Mouse (Mus musculus): ENCODE data around the gene Clic5. TPM values are rescaled to one million over a fixed set of nuclear protein-coding genes. Genes with fewer than 3 reads are reported as not detected.
A peak's percentile ranks its signal among the peaks of the same experiment; 100 is the strongest.

Gene Clic5
- 15.3 and 15.8 TPM in 2 replicates for polyA plus RNA-seq (2014; fragmentation: Nextera tagmentation; extraction: Ambion mirVana)

- Histone ChIP-seq H3K36me3 (ENCODE audit: control insufficient read depth, insufficient read depth, low read length) (no peaks in the 10 kb centered on the region), H3K27ac (replicated peaks in 1 of 2; ENCODE audit: control insufficient read depth in 1 of 2, insufficient read depth in 1 of 2, low read depth in 2 of 2, low read length in 2 of 2) (peak within 1 kb of the TSS; percentile 90 to 91), H3K27me3 (ENCODE audit: control insufficient read depth, insufficient read depth, low read length) (0 out of 2 replicates have a peak, but pooled peaks cover 3% of the 10 kb centered on the region), H3K9me3 (ENCODE audit: control insufficient read depth, low read length) (no peaks in the 10 kb centered on the region), H3K4me1 (ENCODE audit: control insufficient read depth in 2 of 2, insufficient read depth in 2 of 2, low read length in 2 of 2) (peaks cover 9 to 15% of the 10 kb centered on the region in 2 experiments), H3K9ac (ENCODE audit: low read length) (peak within 1 kb of the TSS; percentile 87), H3K4me2 (ENCODE audit: low read length) (peak within 1 kb of the TSS; percentile 87), H3K4me3 (ENCODE audit: control insufficient read depth in 1 of 2, insufficient read depth in 1 of 2, low read depth in 1 of 2, low read length in 2 of 2) (peak within 1 kb of the TSS; percentile 64 to 83)
- 2% methylated on average over 24 of the region's 24 CpGs for WGBS
- peak; percentile 90 for ATAC-seq (ENCODE audit: insufficient number of reproducible peaks, insufficient read depth, low FRiP score, low read depth)
Measured at GRCm38 (mm10) chr17:44188042-44188768, at the start of gene Clic5. TSS of gene Clic5 (plus strand) at chr17:44188584.

- H3K9ac ChIP-seq (ENCODE audit: low read length): no peak overlapping the region
- no peaks in the 10 kb centered on the region for H3K9me3 ChIP-seq (ENCODE audit: control insufficient read depth, low read length)
- no peak overlapping the region for H3K4me3 ChIP-seq (ENCODE audit: control insufficient read depth in 1 of 2, insufficient read depth in 1 of 2, low read depth in 1 of 2, low read length in 2 of 2)
- no peaks in the 10 kb centered on the region for H3K4me1 ChIP-seq (ENCODE audit: control insufficient read depth in 2 of 2, insufficient read depth in 2 of 2, low read length in 2 of 2)
- no peaks in the 10 kb centered on the region for H3K36me3 ChIP-seq (ENCODE audit: control insufficient read depth, insufficient read depth, low read length)
- no peaks in the 10 kb centered on the region for H3K27me3 ChIP-seq (ENCODE audit: control insufficient read depth, insufficient read depth, low read length)
- no peak for ATAC-seq (ENCODE audit: insufficient number of reproducible peaks, insufficient read depth, low FRiP score, low read depth)
- WGBS: 81% methylated on average over 1 of the region's 1 CpGs
- no peak overlapping the region for H3K4me2 ChIP-seq (ENCODE audit: low read length)
- H3K27ac ChIP-seq (replicated peaks in 1 of 2; ENCODE audit: control insufficient read depth in 1 of 2, insufficient read depth in 1 of 2, low read depth in 2 of 2, low read length in 2 of 2): no peak overlapping the region
Measured at GRCm38 (mm10) chr17:44145806-44146205, 42.6 kb upstream of the Clic5 start.

GRCm38 (mm10) chr17:44148109-44148846 is 40.1 kb upstream of the Clic5 start:
- no peak overlapping the region for H3K9ac ChIP-seq (ENCODE audit: low read length)
- H3K27ac ChIP-seq (replicated peaks in 1 of 2; ENCODE audit: control insufficient read depth in 1 of 2, insufficient read depth in 1 of 2, low read depth in 2 of 2, low read length in 2 of 2): no peak overlapping the region
- 86% methylated on average over 5 of the region's 5 CpGs for WGBS

GRCm38 (mm10) chr17:44151130-44151529 is 37.3 kb upstream of the Clic5 start:
- WGBS: 57% methylated on average over 3 of the region's 3 CpGs
- no peak overlapping the region for H3K4me2 ChIP-seq (ENCODE audit: low read length)
- no peak overlapping the region for H3K9ac ChIP-seq (ENCODE audit: low read length)
- no peak overlapping the region for H3K4me3 ChIP-seq (ENCODE audit: control insufficient read depth in 1 of 2, insufficient read depth in 1 of 2, low read depth in 1 of 2, low read length in 2 of 2)
- H3K27me3 ChIP-seq (ENCODE audit: control insufficient read depth, insufficient read depth, low read length): no peaks in the 10 kb centered on the region
- H3K9me3 ChIP-seq (ENCODE audit: control insufficient read depth, low read length): no peaks in the 10 kb centered on the region
- no peak for ATAC-seq (ENCODE audit: insufficient number of reproducible peaks, insufficient read depth, low FRiP score, low read depth)
- peaks cover 5 to 11% of the 10 kb centered on the region in 2 experiments for H3K4me1 ChIP-seq (ENCODE audit: control insufficient read depth in 2 of 2, insufficient read depth in 2 of 2, low read length in 2 of 2)
- no peaks in the 10 kb centered on the region for H3K36me3 ChIP-seq (ENCODE audit: control insufficient read depth, insufficient read depth, low read length)
- peak overlapping the region in 1 of 2 experiments; percentile 85; a peak in 1 of 4 replicates for H3K27ac ChIP-seq (replicated peaks in 1 of 2; ENCODE audit: control insufficient read depth in 1 of 2, insufficient read depth in 1 of 2, low read depth in 2 of 2, low read length in 2 of 2)

More at GRCm38 (mm10) chr17:44148109-44148846, 40.1 kb upstream of the Clic5 start:
- H3K4me2 ChIP-seq (ENCODE audit: low read length): no peak overlapping the region
- H3K36me3 ChIP-seq (ENCODE audit: control insufficient read depth, insufficient read depth, low read length): no peaks in the 10 kb centered on the region
- no peak overlapping the region for H3K4me3 ChIP-seq (ENCODE audit: control insufficient read depth in 1 of 2, insufficient read depth in 1 of 2, low read depth in 1 of 2, low read length in 2 of 2)
- H3K4me1 ChIP-seq (ENCODE audit: control insufficient read depth in 2 of 2, insufficient read depth in 2 of 2, low read length in 2 of 2): peaks cover 5 to 11% of the 10 kb centered on the region in 2 experiments
- no peaks in the 10 kb centered on the region for H3K27me3 ChIP-seq (ENCODE audit: control insufficient read depth, insufficient read depth, low read length)
- ATAC-seq (ENCODE audit: insufficient number of reproducible peaks, insufficient read depth, low FRiP score, low read depth): no peak
- H3K9me3 ChIP-seq (ENCODE audit: control insufficient read depth, low read length): no peaks in the 10 kb centered on the region

- Histone ChIP-seq H3K27ac (replicated peaks in 1 of 2; ENCODE audit: control insufficient read depth in 1 of 2, insufficient read depth in 1 of 2, low read depth in 2 of 2, low read length in 2 of 2) (peak overlapping the region; percentile 85 to 88), H3K36me3 (ENCODE audit: control insufficient read depth, insufficient read depth, low read length) (no peaks in the 10 kb centered on the region), H3K9ac (ENCODE audit: low read length) (peak overlapping the region; percentile 21; the same call in 1 of the 2 replicates), H3K4me2 (ENCODE audit: low read length) (0 out of 2 replicates have a peak overlapping the region, but pooled peaks have one; percentile 11), H3K27me3 (ENCODE audit: control insufficient read depth, insufficient read depth, low read length) (no peaks in the 10 kb centered on the region), H3K9me3 (ENCODE audit: control insufficient read depth, low read length) (no peaks in the 10 kb centered on the region), H3K4me3 (ENCODE audit: control insufficient read depth in 1 of 2, insufficient read depth in 1 of 2, low read depth in 1 of 2, low read length in 2 of 2) (no peak overlapping the region), H3K4me1 (ENCODE audit: control insufficient read depth in 2 of 2, insufficient read depth in 2 of 2, low read length in 2 of 2) (peaks cover 5 to 11% of the 10 kb centered on the region in 2 experiments)
- no peak for ATAC-seq (ENCODE audit: insufficient number of reproducible peaks, insufficient read depth, low FRiP score, low read depth)
- WGBS: 41% methylated on average over 8 of the region's 8 CpGs
Measured at GRCm38 (mm10) chr17:44151889-44152288, 36.5 kb upstream of the Clic5 start.

GRCm38 (mm10) chr17:44153871-44154270 is 34.5 kb upstream of the Clic5 start:
- ATAC-seq (ENCODE audit: insufficient number of reproducible peaks, insufficient read depth, low FRiP score, low read depth): no peak
- Histone ChIP-seq H3K4me2 (ENCODE audit: low read length) (no peak overlapping the region), H3K4me1 (ENCODE audit: control insufficient read depth in 2 of 2, insufficient read depth in 2 of 2, low read length in 2 of 2) (peaks cover 5 to 11% of the 10 kb centered on the region in 2 experiments), H3K4me3 (ENCODE audit: control insufficient read depth in 1 of 2, insufficient read depth in 1 of 2, low read depth in 1 of 2, low read length in 2 of 2) (no peak overlapping the region), H3K9me3 (ENCODE audit: control insufficient read depth, low read length) (no peaks in the 10 kb centered on the region), H3K27ac (replicated peaks in 1 of 2; ENCODE audit: control insufficient read depth in 1 of 2, insufficient read depth in 1 of 2, low read depth in 2 of 2, low read length in 2 of 2) (no peak overlapping the region), H3K36me3 (ENCODE audit: control insufficient read depth, insufficient read depth, low read length) (no peaks in the 10 kb centered on the region), H3K9ac (ENCODE audit: low read length) (no peak overlapping the region), H3K27me3 (ENCODE audit: control insufficient read depth, insufficient read depth, low read length) (no peaks in the 10 kb centered on the region)
- WGBS: 34% methylated on average over 5 of the region's 5 CpGs

- no peak overlapping the region for H3K4me3 ChIP-seq (ENCODE audit: control insufficient read depth in 1 of 2, insufficient read depth in 1 of 2, low read depth in 1 of 2, low read length in 2 of 2)
- H3K9ac ChIP-seq (ENCODE audit: low read length): no peak overlapping the region
- H3K9me3 ChIP-seq (ENCODE audit: control insufficient read depth, low read length): no peaks in the 10 kb centered on the region
- no peaks in the 10 kb centered on the region for H3K36me3 ChIP-seq (ENCODE audit: control insufficient read depth, insufficient read depth, low read length)
- no peak overlapping the region for H3K4me2 ChIP-seq (ENCODE audit: low read length)
- no peaks in the 10 kb centered on the region for H3K27me3 ChIP-seq (ENCODE audit: control insufficient read depth, insufficient read depth, low read length)
- ATAC-seq (ENCODE audit: insufficient number of reproducible peaks, insufficient read depth, low FRiP score, low read depth): no peak
- 57% methylated on average over 2 of the region's 2 CpGs for WGBS
- H3K27ac ChIP-seq (replicated peaks in 1 of 2; ENCODE audit: control insufficient read depth in 1 of 2, insufficient read depth in 1 of 2, low read depth in 2 of 2, low read length in 2 of 2): no peak overlapping the region
- peaks cover 5 to 11% of the 10 kb centered on the region in 2 experiments for H3K4me1 ChIP-seq (ENCODE audit: control insufficient read depth in 2 of 2, insufficient read depth in 2 of 2, low read length in 2 of 2)
Measured at GRCm38 (mm10) chr17:44155204-44155603, 33.2 kb upstream of the Clic5 start.
